Mouse (Mus musculus) urinary bladder, postnatal 10 days (tissue): ENCODE measurements around the gene Myo1b.
A peak's percentile ranks its signal among the peaks of the same experiment; 100 is the strongest.

Experiments
- DNase-seq: peaks from one replicate; pipeline ENCODE4 v3.0.0; 2022; ENCODE audit warnings: low spot score

Myo1b gene

GRCm38 (mm10) chr1:51915576-51916156 is at the start of gene Myo1b:
Gene Myo1b, minus strand, starts transcription at chr1:51916071.
- DNase-seq = peak; percentile 17

- no peak for DNase-seq
Observed at GRCm38 (mm10) chr1:51964647-51965046, 48.8 kb upstream of the Myo1b start.

GRCm38 (mm10) chr1:51947116-51947515 is 31.2 kb upstream of the Myo1b start:
- no peak for DNase-seq

GRCm38 (mm10) chr1:51944755-51945154 is 28.9 kb upstream of the Myo1b start:
- DNase-seq = no peak

- no peak for DNase-seq
Observed at GRCm38 (mm10) chr1:51938357-51938756, 22.5 kb upstream of the Myo1b start.

- DNase-seq = no peak
Observed at GRCm38 (mm10) chr1:51935006-51935405, 19.1 kb upstream of the Myo1b start.

- DNase-seq = no peak
Observed at GRCm38 (mm10) chr1:51934176-51934924, 18.5 kb upstream of the Myo1b start.

GRCm38 (mm10) chr1:51932826-51933225 is 17.0 kb upstream of the Myo1b start:
- no peak for DNase-seq

- no peak for DNase-seq
Observed at GRCm38 (mm10) chr1:51931561-51931960, 15.7 kb upstream of the Myo1b start.

GRCm38 (mm10) chr1:51930584-51930983 is 14.7 kb upstream of the Myo1b start:
- no peak for DNase-seq

GRCm38 (mm10) chr1:51929557-51929956 is 13.7 kb upstream of the Myo1b start:
- no peak for DNase-seq

- no peak for DNase-seq
Observed at GRCm38 (mm10) chr1:51922820-51923219, 6.9 kb upstream of the Myo1b start.

GRCm38 (mm10) chr1:51916276-51916675 is 405 bp upstream of the Myo1b start:
- no peak for DNase-seq

GRCm38 (mm10) chr1:51915051-51915575 is 758 bp downstream of the Myo1b start:
- DNase-seq = peak; percentile 19

- DNase-seq = no peak
Observed at GRCm38 (mm10) chr1:51914095-51914494, 1.8 kb downstream of the Myo1b start.

GRCm38 (mm10) chr1:51913071-51913814 is 2.6 kb downstream of the Myo1b start:
- DNase-seq = no peak

GRCm38 (mm10) chr1:51911331-51911730 is 4.5 kb downstream of the Myo1b start:
- DNase-seq = no peak

- no peak for DNase-seq
Observed at GRCm38 (mm10) chr1:51909204-51909603, 6.7 kb downstream of the Myo1b start.

- DNase-seq = no peak
Observed at GRCm38 (mm10) chr1:51907821-51908220, 8.1 kb downstream of the Myo1b start.

GRCm38 (mm10) chr1:51906206-51906906 is 9.5 kb downstream of the Myo1b start:
- DNase-seq = no peak

- DNase-seq = no peak
Observed at GRCm38 (mm10) chr1:51905073-51905472, 10.8 kb downstream of the Myo1b start.

- no peak for DNase-seq
Observed at GRCm38 (mm10) chr1:51897160-51897572, 18.7 kb downstream of the Myo1b start.
